Mouse (Mus musculus): Measurements from ENCODE around the gene Atp6v1d.

GRCm38 (mm10) chr12:78910684-78911461, 49.4 kb upstream of the Atp6v1d start:
- no peak for TF ChIP-seq POLR2A (IDR thresholded peaks at IDR 0.05; ENCODE audit: low read depth, low read length)
- no peak for TF ChIP-seq CTCF (IDR thresholded peaks at IDR 0.05; ENCODE audit: extremely low read depth, insufficient read depth, insufficient read length, insufficient replicate concordance)

Measured in spleen, adult 2 months (tissue).